Mouse (Mus musculus) kidney, postnatal 36 days (tissue): ENCODE measurements around the gene Zfp598.
"Not testable (repeated sequence)": the region's sequence is repeated elsewhere in the genome, so short reads cannot be mapped to it uniquely, and the experiment has no call there.

ENCODE experiments used
- DNase-seq, 2 experiments: peaks; one replicate each; pipeline ENCODE4 v3.0.0; 2021 to 2022; ENCODE audit warnings: mixed read lengths in 2 of 2

Zfp598 gene

GRCm38 (mm10) chr17:24689251-24690081 is 20.0 kb downstream of the Zfp598 start, which contains the start of gene Syngr3:
Gene Syngr3, minus strand, starts transcription at chr17:24689955.
- DNase-seq = no peak

DNA sequence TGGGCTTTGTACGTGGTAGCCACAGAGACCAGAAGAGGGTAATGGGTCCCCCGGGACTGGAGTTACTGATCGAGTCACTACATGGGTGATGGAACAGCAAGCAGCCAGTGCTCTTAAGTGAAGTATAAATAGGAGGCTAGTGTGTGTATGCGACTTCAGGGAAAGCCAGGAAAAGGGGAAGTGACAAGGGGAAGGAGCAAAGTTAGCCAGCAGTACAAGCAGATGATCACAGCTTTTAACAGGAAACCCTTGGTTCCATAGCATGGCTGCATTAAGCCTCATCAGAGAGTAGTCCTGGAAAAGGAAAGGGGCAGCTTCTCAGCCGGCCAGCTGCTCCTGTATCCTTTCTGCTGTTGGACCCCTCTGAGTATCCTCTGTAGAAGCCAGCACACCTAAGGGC is 22.9 kb downstream of the Zfp598 start:
- no peak for DNase-seq

DNA sequence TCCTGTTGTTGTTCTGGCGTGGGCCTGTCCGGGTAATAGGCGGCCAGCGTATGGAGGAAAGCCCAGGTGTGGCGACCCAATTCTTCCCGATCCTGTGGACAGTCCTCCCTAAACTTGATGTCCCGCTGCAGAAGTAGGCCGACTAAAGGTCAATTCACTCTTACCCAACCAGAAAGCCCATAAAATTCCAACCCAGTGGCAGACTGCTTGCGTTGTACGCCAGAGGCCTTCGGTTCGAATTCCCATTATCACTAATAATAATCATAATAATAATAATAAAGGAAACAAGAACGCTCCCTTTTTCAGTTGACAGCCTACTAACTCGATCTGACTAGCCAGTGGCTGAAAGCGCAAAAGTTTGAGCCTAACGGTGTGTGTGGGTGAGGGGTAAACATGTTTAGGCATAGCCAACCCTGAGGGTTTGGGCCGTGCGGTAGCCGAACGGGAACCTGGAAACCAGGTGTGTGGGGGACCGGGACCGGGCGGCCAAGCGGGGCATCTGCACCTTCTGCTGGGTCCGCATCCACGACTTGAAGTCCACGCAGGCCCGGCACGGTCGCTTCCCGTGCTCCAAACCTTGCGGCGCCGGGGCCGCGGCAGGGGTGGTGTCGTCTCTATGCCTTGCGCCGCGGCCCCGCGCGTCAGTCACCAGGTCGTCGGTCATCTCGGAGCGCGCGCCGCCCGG is 26.0 kb downstream of the Zfp598 start:
- DNase-seq = peak; percentile 50 to 55

- peak; percentile 88 to 96 for DNase-seq
These were observed 26.7 kb downstream of the Zfp598 start, which contains the start of the genes Gfer and Noxo1 for GRCm38 (mm10) chr17:24696011-24696697. Gene Gfer, minus strand, starts transcription at chr17:24696156. Gene Noxo1, plus strand, starts transcription at chr17:24696234.

DNA sequence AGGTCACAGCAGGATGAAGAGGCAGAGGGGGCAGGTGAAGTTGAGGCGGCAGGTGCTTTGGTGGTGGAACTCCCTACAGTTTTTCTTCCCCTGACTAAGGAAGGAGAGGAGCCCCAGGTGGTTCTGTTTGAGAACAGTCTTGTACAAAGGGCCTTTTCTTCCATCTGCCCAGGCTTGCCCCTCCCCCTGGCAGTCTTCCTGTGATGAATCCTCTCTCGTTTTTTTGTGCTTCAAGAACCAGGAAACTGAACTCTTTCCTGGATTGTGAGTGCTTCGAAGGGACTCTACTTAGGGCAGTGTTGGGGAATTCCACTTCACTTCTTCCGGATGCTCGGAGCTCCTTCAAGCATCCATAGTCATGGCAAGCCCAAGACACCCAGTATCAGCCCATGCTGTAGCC is 28.5 kb downstream of the Zfp598 start:
- peak in 1 of 2 experiments; percentile 54 for DNase-seq

- DNase-seq = no peak
These were observed 29.2 kb downstream of the Zfp598 start for GRCm38 (mm10) chr17:24698715-24699114.

DNA sequence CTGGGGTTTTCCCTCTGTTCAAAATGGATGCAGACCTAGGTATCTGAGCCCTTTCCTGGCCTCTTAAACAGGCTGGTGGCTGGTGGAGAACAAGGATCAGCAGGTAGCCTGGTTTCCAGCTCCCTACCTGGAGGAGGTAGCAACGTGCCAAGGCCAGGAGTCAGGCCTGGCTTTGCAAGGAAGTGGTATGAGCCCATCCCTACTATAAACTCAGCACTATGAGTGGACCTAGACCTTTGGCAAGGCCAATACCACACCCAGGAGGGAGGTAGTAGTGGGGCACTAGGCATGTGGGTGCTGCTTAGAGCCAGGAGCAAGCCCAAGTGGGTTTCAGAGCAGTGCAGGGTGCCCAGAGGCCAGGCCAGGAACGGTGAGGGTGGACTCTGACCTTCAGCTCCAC is 30.0 kb downstream of the Zfp598 start:
- DNase-seq = no peak

DNA sequence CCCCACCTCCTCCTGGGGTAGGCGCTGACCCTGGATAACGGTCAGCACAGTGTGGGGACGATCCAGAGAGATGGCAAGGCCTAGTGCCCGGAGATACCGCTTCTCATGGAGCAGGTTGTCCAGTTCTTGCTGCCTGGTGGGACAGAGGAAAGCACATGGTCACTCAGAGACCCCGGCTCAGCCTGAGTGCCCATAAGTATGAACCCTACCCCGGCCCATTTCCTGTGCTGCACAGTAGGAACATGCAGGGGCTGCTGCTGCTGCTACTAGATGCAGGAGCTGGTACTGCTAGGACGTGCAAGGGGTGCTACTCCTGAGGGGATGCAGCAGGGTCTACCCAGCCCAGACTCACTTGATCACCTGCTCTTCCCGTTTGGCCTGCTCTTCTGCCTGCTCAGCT is 31.8 kb downstream of the Zfp598 start:
- no peak for DNase-seq

- DNase-seq = no peak
These were observed 36.3 kb downstream of the Zfp598 start for GRCm38 (mm10) chr17:24705821-24706220.

DNA sequence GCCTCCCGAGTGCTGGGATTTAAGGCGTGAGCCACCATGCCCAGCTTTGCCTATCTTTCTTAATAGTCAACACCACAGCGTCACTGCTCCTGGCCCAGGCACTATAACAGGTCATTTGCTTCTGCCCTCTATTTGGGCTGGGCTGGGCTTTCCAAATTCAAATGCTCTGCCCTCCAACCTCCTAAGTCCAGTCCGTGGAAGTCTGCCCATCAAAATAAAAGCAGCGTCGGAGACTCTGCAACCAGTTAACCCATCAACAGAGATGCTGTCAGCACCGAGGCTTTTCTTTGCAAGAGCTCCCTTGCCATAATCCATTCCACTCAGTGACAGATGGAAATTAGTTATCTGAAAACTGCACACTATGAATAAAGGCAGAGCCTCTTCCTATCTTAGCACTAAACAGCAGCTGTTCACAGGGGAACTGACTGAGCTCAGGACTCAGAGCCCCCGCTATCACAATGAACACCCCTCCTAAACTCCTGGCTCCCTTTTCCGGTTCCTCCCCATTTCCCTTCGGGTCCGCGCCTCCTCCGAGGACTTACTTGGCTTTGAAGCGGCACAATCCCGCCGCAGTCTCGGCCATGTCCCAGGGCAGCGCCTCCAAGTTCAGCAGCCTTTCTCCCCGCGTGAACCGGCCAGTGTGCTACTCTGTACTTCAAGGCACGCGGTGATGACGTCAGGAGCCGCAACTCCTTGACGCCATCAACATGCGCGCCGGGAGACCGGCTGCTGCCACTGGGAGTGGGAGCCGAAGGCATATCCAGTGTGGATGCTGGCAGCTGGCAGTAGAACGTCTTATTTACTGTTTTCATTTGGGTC is 37.7 kb downstream of the Zfp598 start, which contains the start of gene Tbl3:
Gene Tbl3, minus strand, starts transcription at position 679 of the 819 bp plus-strand sequence.
- peak; percentile 95 to 97 for DNase-seq

- peak in 1 of 2 experiments; percentile 37 for DNase-seq
These were observed 38.4 kb downstream of the Zfp598 start for GRCm38 (mm10) chr17:24707801-24708425.

GRCm38 (mm10) chr17:24708646-24709045 is 39.2 kb downstream of the Zfp598 start:
- no peak for DNase-seq

DNA sequence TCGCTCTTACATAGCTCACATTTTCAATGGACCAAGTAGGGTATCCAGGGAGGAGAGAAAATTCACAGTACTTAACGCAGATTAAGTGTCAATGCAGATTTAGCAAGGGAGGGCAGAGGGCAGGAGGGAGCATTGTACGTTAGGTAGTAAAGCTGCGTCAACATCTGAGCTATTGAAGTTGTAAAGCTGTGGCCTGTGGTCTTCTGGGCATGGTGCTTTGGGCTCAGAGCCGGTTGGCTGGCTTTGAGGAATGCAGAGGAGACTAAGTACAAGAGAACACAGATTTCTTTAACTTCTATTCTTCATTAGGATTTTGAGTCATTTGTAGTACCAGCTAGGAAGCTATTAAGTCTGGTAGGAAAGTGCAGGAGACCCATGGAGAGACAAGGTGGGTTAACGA is 46.1 kb downstream of the Zfp598 start:
- no peak for DNase-seq

DNA sequence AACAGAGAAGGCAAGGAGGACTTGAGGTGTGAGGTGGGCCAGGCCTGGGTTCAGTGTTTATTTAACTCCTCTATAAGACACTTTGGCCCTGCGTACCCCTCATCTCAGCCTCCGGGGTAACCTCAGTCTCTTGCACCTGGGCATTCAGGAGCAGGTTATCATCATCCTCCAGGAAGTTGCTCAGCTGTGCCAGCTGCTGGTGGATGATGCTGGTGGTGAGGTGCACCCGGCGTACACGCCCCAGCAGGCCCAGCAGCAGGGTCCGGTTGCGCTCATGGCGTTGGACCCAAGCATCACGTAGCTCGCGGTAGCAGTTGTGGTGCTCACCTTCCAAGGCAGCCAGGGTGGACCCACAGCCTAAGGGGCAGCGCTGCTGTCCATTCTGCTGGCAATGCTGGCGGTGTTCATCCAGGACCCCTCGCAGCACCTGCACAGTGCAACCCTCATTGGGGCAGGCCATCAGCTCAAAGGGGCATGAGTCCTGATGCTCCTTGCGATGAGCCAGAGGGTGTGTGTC is 46.7 kb downstream of the Zfp598 start:
- DNase-seq = no peak

DNA sequence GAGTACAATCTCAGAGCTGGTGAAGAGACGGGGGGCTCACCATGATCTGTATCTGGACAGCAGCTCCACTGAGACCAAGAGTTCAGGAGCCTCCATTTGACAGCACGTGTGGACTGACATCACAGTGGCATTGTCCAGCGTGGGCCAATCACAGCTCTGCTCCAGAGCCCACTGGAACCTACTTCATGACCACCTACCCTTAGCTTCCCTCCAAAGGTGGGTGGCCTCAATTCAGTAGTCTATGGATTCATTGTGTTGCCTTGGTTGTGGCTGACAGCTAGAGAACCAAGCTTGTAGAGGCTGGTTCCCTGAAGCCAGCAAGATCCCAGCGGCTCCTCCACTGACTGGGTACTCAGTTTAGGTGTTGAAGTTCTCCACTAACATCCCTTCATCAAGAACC is 48.5 kb downstream of the Zfp598 start, which contains the start of the genes Rnf151 and Rps2:
Gene Rnf151, minus strand, starts transcription at position 121 of the 400 bp plus-strand sequence.
Gene Rps2, plus strand, starts transcription at position 174 of the 400 bp plus-strand sequence.
- no peak for DNase-seq

DNA sequence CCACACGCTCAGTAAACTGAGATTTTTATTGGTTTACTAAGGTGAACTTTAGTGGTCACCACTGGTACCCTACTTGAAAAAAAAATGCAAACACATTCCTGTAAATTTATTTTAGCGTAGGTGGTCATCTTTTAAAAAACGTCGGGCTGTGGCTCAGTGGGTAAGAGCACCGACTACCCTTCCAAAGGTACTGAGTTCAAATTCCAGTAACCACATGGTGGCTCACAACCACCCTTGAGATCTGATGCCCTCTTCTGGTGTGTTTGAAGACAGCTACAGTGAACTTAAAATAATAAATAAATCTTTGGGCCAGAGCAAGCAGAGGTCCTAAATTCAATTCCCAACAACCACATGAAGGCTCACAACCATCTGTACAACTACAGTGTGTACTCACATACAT is 49.5 kb downstream of the Zfp598 start:
- DNase-seq = not testable (repeated sequence)

DNA sequence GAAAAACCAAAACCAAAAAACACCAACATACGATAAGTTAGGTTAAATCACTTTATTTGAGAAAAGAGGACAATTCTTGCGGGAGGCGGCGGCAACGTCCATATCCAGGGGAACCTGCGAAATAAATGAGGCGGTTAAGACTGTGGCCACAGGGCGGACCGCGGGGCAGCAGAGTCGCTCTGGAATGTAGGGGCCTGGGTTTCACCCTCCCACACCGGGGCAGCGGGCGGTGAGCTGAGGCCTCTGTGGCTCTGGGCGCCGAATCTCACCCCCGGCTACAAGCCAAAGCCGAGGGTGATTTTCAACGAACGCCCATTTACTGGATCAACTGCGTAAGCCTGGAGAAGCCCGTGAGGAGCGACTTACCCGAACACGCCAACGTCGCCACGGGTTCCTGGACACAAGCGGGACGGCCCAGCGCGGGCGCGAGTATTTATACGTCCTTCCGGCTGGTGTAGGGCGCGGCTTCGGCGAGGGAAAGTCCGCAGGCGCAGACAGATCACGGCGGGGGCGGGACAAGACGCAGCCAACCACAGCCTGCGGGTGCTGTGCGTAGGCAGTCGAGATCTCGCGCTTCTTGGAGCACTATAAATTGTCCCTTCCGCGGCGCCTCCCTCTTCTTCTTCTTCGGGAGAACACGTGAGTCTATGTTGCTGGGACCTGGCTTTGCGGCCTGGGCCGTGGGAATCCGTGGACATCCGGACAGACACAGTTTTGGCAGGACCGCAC is 50.2 kb downstream of the Zfp598 start:
- peak; percentile 99 for DNase-seq

- not testable (repeated sequence) for DNase-seq
These were observed 51.1 kb downstream of the Zfp598 start for GRCm38 (mm10) chr17:24720616-24721015.

DNA sequence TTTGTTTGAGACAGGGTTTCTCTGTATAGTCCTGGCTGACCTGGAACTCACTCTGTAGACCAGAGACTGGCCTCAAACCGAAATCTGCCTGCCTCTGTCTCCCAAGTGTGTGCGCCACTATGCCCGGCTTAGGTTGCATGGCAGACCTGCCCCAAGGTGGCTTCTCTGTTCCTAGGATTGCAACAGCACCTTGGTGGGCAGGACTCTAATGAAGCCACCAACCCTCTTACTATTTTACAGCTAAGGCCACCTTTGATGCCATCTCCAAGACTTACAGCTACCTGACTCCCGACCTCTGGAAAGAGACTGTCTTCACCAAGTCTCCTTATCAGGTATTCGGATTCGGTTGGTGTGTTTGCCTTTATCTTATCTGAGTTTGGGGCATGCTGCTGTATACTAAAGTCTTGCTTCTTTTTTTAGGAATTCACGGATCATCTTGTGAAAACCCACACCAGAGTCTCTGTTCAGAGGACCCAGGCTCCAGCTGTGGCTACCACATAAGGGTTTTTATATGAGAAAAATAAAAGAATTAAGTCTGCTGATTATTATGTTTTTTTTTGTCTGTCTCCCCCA is 52.0 kb downstream of the Zfp598 start:
- not testable (repeated sequence) for DNase-seq
